In genomic region chr8:26831790-26832189, GRCm38 (mm10) we compare ENCODE assay signal across 27 mouse cellular contexts.
A peak's percentile ranks its signal among the peaks of the same experiment; 100 is the strongest.
DNase-seq lines count a peak whose midpoint lies in the region; ATAC-seq and TF ChIP-seq lines count a peak whose summit lies in the region.
"Had no signal": no experiment of that assay in that cellular context is flagged by ENCODE, and none has a peak within 500 bp of the region (broad histone marks: within the 10 kb centered on the region; RNA-seq: fewer than 3 reads in every experiment).

No protein-coding gene starts in this region.

- no peaks in the 10 kb centered on the region for H3K9me3 ChIP-seq in intestine, embryonic 15.5 days
- H3K9me3 ChIP-seq in intestine, postnatal 0 days (ENCODE audit: control insufficient read depth): no peaks in the 10 kb centered on the region
- H3K9me3 ChIP-seq in embryonic facial prominence, embryonic 15.5 days (replicated peaks): no peaks in the 10 kb centered on the region
- H3K9me3 ChIP-seq: embryonic facial prominence, embryonic 13.5 days; forebrain, embryonic 13.5 days; G1E; heart, embryonic 10.5 days; heart, embryonic 15.5 days; hindbrain, embryonic 13.5 days; limb, embryonic 15.5 days; midbrain, embryonic 10.5 days; midbrain, embryonic 15.5 days had no signal

- H3K4me3 ChIP-seq in intestine, embryonic 15.5 days (replicated peaks): no peak overlapping the region
- H3K4me3 ChIP-seq in intestine, postnatal 0 days (ENCODE audit: low read depth, low read length): no peak overlapping the region
- no peak overlapping the region for H3K4me3 ChIP-seq in embryonic facial prominence, embryonic 15.5 days (replicated peaks)
- H3K4me3 ChIP-seq in small intestine, adult 2 months (ENCODE audit: low read depth, low read length): no peak overlapping the region
- H3K4me3 ChIP-seq: embryonic facial prominence, embryonic 13.5 days; forebrain, embryonic 13.5 days; heart, embryonic 10.5 days; heart, embryonic 15.5 days; hindbrain, embryonic 13.5 days; limb, embryonic 15.5 days; midbrain, embryonic 10.5 days; midbrain, embryonic 15.5 days had no signal

- H3K27ac ChIP-seq in intestine, embryonic 15.5 days: no peak overlapping the region
- H3K27ac ChIP-seq in intestine, postnatal 0 days (ENCODE audit: low read depth, low read length): no peak overlapping the region
- 0 out of 2 replicates have a peak overlapping the region, but pooled peaks have one; percentile 45 for H3K27ac ChIP-seq in embryonic facial prominence, embryonic 15.5 days (replicated peaks)
- H3K27ac ChIP-seq in small intestine, adult 2 months (ENCODE audit: insufficient read depth, low read depth, low read length): 0 out of 2 replicates have a peak overlapping the region, but pooled peaks have one; percentile 21
- H3K27ac ChIP-seq: embryonic facial prominence, embryonic 13.5 days; forebrain, embryonic 13.5 days; heart, embryonic 10.5 days; heart, embryonic 15.5 days; hindbrain, embryonic 13.5 days; limb, embryonic 15.5 days; liver, embryonic 14.5 days; midbrain, embryonic 10.5 days; midbrain, embryonic 15.5 days had no signal

- no peak overlapping the region for H3K4me2 ChIP-seq in intestine, embryonic 15.5 days (replicated peaks)
- H3K4me2 ChIP-seq in intestine, postnatal 0 days (replicated peaks; ENCODE audit: low read depth): no peak overlapping the region
- H3K4me2 ChIP-seq in embryonic facial prominence, embryonic 15.5 days (replicated peaks): no peak overlapping the region
- H3K4me2 ChIP-seq: embryonic facial prominence, embryonic 13.5 days; forebrain, embryonic 13.5 days; heart, embryonic 15.5 days; hindbrain, embryonic 13.5 days; limb, embryonic 15.5 days; midbrain, embryonic 15.5 days had no signal

- H3K27me3 ChIP-seq in intestine, embryonic 15.5 days (replicated peaks): no peaks in the 10 kb centered on the region
- H3K27me3 ChIP-seq in intestine, postnatal 0 days (replicated peaks; ENCODE audit: control insufficient read depth, insufficient read depth, low read length): no peaks in the 10 kb centered on the region
- 0 out of 2 replicates have a peak, but pooled peaks cover 3% of the 10 kb centered on the region for H3K27me3 ChIP-seq in embryonic facial prominence, embryonic 15.5 days
- no peaks in the 10 kb centered on the region for H3K27me3 ChIP-seq in small intestine, adult 2 months (ENCODE audit: control insufficient read depth, insufficient read depth, low read length)
- H3K27me3 ChIP-seq: midbrain, embryonic 15.5 days had no signal

- H3K4me1 ChIP-seq in intestine, embryonic 15.5 days (replicated peaks): peaks cover 29% of the 10 kb centered on the region
- H3K4me1 ChIP-seq in intestine, postnatal 0 days (replicated peaks; ENCODE audit: control insufficient read depth, insufficient read depth, low read length): 0 out of 2 replicates have a peak, but pooled peaks cover 4% of the 10 kb centered on the region
- H3K4me1 ChIP-seq in embryonic facial prominence, embryonic 15.5 days: peaks cover 60% of the 10 kb centered on the region
- peaks cover 21% of the 10 kb centered on the region for H3K4me1 ChIP-seq in small intestine, adult 2 months (ENCODE audit: control insufficient read depth, insufficient read depth, insufficient read length, low read length)
- H3K4me1 ChIP-seq: midbrain, embryonic 15.5 days had no signal

- no peak overlapping the region for H3K9ac ChIP-seq in intestine, embryonic 15.5 days
- no peak overlapping the region for H3K9ac ChIP-seq in intestine, postnatal 0 days (ENCODE audit: low read depth, low read length)
- H3K9ac ChIP-seq in embryonic facial prominence, embryonic 15.5 days: no peak overlapping the region
- H3K9ac ChIP-seq: embryonic facial prominence, embryonic 13.5 days; forebrain, embryonic 13.5 days; heart, embryonic 15.5 days; hindbrain, embryonic 13.5 days; limb, embryonic 15.5 days; liver, embryonic 14.5 days; midbrain, embryonic 15.5 days had no signal

- peak; percentile 27 for DNase-seq in NIH3T3 (ENCODE audit: low read depth)
- no peak for DNase-seq in urinary bladder, postnatal 10 days (ENCODE audit: low spot score)
- DNase-seq in lung, postnatal 25 days (ENCODE audit: low spot score): no peak
- DNase-seq: adrenal gland, adult 8-10 months; cerebellum, adult 11 months; cerebellum, adult 9-10 months; gastrocnemius, postnatal 25 days; heart, adult 11 months; kidney, adult 11 months; lung, adult 2 months; lung, postnatal 14 days; right cerebral cortex, adult 18-20 months; thymus, postnatal 14 days had no signal

- no peaks in the 10 kb centered on the region for H3K36me3 ChIP-seq in intestine, embryonic 15.5 days
- H3K36me3 ChIP-seq in intestine, postnatal 0 days (ENCODE audit: control insufficient read depth, insufficient read depth): no peaks in the 10 kb centered on the region
- H3K36me3 ChIP-seq in embryonic facial prominence, embryonic 15.5 days: no peaks in the 10 kb centered on the region
- H3K36me3 ChIP-seq in small intestine, adult 2 months (ENCODE audit: control insufficient read depth, insufficient read depth, low read length): no peaks in the 10 kb centered on the region
- H3K36me3 ChIP-seq: embryonic facial prominence, embryonic 13.5 days; G1E; heart, embryonic 10.5 days; heart, embryonic 15.5 days; hindbrain, embryonic 13.5 days; limb, embryonic 15.5 days; midbrain, embryonic 10.5 days; midbrain, embryonic 15.5 days had no signal

- 51% methylated on average over 6 of the region's 6 CpGs for WGBS in intestine, embryonic 15.5 days
- 47% methylated on average over 6 of the region's 6 CpGs for WGBS in intestine, postnatal 0 days
- 62% methylated on average over 6 of the region's 6 CpGs for WGBS in embryonic facial prominence, embryonic 15.5 days
- 47% methylated on average over 6 of the region's 6 CpGs for WGBS in small intestine, adult 2 months

- no peak for TF ChIP-seq POLR2A in small intestine, adult 2 months (IDR thresholded peaks at IDR 0.05; ENCODE audit: low read depth, low read length)

- ATAC-seq in intestine, embryonic 15.5 days: peak; percentile 12; the same call in 1 of the 2 replicates
- no peak for ATAC-seq in intestine, postnatal 0 days
- ATAC-seq in embryonic facial prominence, embryonic 15.5 days (ENCODE audit: insufficient number of reproducible peaks, low FRiP score, low TSS enrichment, low read depth): no peak
- ATAC-seq: forebrain, embryonic 13.5 days; midbrain, embryonic 15.5 days had no signal

- no peak for TF ChIP-seq CTCF in intestine, postnatal 0 days (IDR thresholded peaks at IDR 0.05; ENCODE audit: low read depth)
- no peak for TF ChIP-seq CTCF in small intestine, adult 2 months (IDR thresholded peaks at IDR 0.05; ENCODE audit: extremely low read depth, insufficient read length, insufficient replicate concordance, low read depth, low read length)

Comparison
In these comparisons a context has a peak if more than half of its experiments do, and no peak if none do; other contexts are left out.
1. H3K27ac ChIP-seq: peak in embryonic facial prominence, embryonic 15.5 days (single experiment) and small intestine, adult 2 months (single experiment); none in intestine, embryonic 15.5 days (single experiment) and intestine, postnatal 0 days (single experiment).